Mouse (Mus musculus): Measurements from ENCODE around the gene Gid4.

- TF ChIP-seq POLR2AphosphoS5 (IDR thresholded peaks at IDR 0.05; ENCODE audit: insufficient replicate concordance, low read depth, low read length): no peak
- TF ChIP-seq CTCF (IDR thresholded peaks at IDR 0.05; ENCODE audit: low read depth, low read length): no peak
- TF ChIP-seq TAL1 (conservative IDR thresholded peaks at IDR 0.05; ENCODE audit: low read depth, low read length): no peak
- TF ChIP-seq GATA1 (IDR thresholded peaks at IDR 0.05; ENCODE audit: borderline replicate concordance, low read length): no peak
- no peak for TF ChIP-seq GATA2 (IDR thresholded peaks at IDR 0.05; ENCODE audit: borderline replicate concordance, low read depth, low read length)
Observed at GRCm38 (mm10) chr11:60367256-60367655, 49.7 kb upstream of the Gid4 start.

Data from G1E (cell line).